16 mouse cellular contexts compared by ENCODE assay signal in genomic region chr2:44969226-44969625, GRCm38 (mm10). TPM values are rescaled to one million over a fixed set of nuclear protein-coding genes. Genes with fewer than 3 reads are reported as not detected.
DNase-seq lines count a peak whose midpoint lies in the region; ATAC-seq and TF ChIP-seq lines count a peak whose summit lies in the region.
"Had no signal": no experiment of that assay in that cellular context is flagged by ENCODE, and none has a peak within 500 bp of the region (broad histone marks: within the 10 kb centered on the region; RNA-seq: fewer than 3 reads in every experiment).

No protein-coding gene starts in this region.

- no peak overlapping the region for H3K9ac ChIP-seq in stomach, postnatal 0 days (ENCODE audit: low read length)
- H3K9ac ChIP-seq: hindbrain, embryonic 13.5 days; midbrain, embryonic 15.5 days had no signal

- H3K4me3 ChIP-seq in stomach, postnatal 0 days (ENCODE audit: low read depth, low read length): no peak overlapping the region
- no peak overlapping the region for H3K4me3 ChIP-seq in left cerebral cortex, adult 2 months
- H3K4me3 ChIP-seq: forebrain, embryonic 10.5 days; hindbrain, embryonic 13.5 days; midbrain, embryonic 15.5 days had no signal

- H3K9me3 ChIP-seq in stomach, postnatal 0 days (ENCODE audit: control insufficient read depth, low read length): no peaks in the 10 kb centered on the region
- H3K9me3 ChIP-seq: forebrain, embryonic 10.5 days; hindbrain, embryonic 13.5 days; midbrain, embryonic 15.5 days had no signal

- TF ChIP-seq EP300 in stomach, postnatal 0 days (optimal IDR thresholded peaks at IDR 0.05): no peak

- H3K4me1 ChIP-seq in stomach, postnatal 0 days (replicated peaks; ENCODE audit: control insufficient read depth, insufficient read depth): no peaks in the 10 kb centered on the region
- H3K4me1 ChIP-seq: forebrain, embryonic 10.5 days; hindbrain, embryonic 13.5 days; midbrain, embryonic 15.5 days had no signal

- no peak for TF ChIP-seq CTCF in stomach, postnatal 0 days (IDR thresholded peaks at IDR 0.05; ENCODE audit: low read depth)
- no peak for TF ChIP-seq CTCF in left cerebral cortex, adult 2 months (IDR thresholded peaks at IDR 0.05)

- H3K27me3 ChIP-seq in stomach, postnatal 0 days (ENCODE audit: control insufficient read depth, insufficient read depth, low read length): no peaks in the 10 kb centered on the region
- H3K27me3 ChIP-seq: hindbrain, embryonic 13.5 days; midbrain, embryonic 15.5 days had no signal

- H3K27ac ChIP-seq in stomach, postnatal 0 days (replicated peaks): no peak overlapping the region
- H3K27ac ChIP-seq in left cerebral cortex, adult 2 months: no peak overlapping the region
- H3K27ac ChIP-seq: forebrain, embryonic 10.5 days; hindbrain, embryonic 13.5 days; midbrain, embryonic 15.5 days had no signal

- no peak for ATAC-seq in stomach, postnatal 0 days (ENCODE audit: low FRiP score, low TSS enrichment)
- ATAC-seq: CD4-positive, CD25-positive, alpha-beta regulatory T cell, adult 4 months; lung, postnatal 0 days; midbrain, embryonic 15.5 days had no signal

- H3K4me2 ChIP-seq in stomach, postnatal 0 days (replicated peaks; ENCODE audit: low read depth): no peak overlapping the region
- H3K4me2 ChIP-seq: heart, embryonic 11.5 days; hindbrain, embryonic 13.5 days; midbrain, embryonic 15.5 days had no signal

- intact Hi-C loops in left cerebral cortex, adult 2 months (cut with DNase I): no loop called here

- WGBS in stomach, postnatal 0 days: 58% methylated on average over 2 of the region's 2 CpGs

- no peaks in the 10 kb centered on the region for H3K36me3 ChIP-seq in stomach, postnatal 0 days (ENCODE audit: control insufficient read depth, insufficient read depth, low read length)
- H3K36me3 ChIP-seq: forebrain, embryonic 10.5 days; hindbrain, embryonic 13.5 days; midbrain, embryonic 15.5 days had no signal

- peak; percentile 38 for DNase-seq in right cerebral cortex, adult 18-20 months
- DNase-seq in right cerebral cortex, postnatal 10 days (ENCODE audit: low spot score in 2 of 2): no peak
- DNase-seq in adrenal gland, postnatal 10 days: peak; percentile 83
- peak; percentile 53 for DNase-seq in liver
- no peak for DNase-seq in thymus, postnatal 25 days
- no peak for DNase-seq in natural killer cell, adult 2 months (ENCODE audit: low spot score in 2 of 2)
- no peak for DNase-seq in stomach, postnatal 0 days (ENCODE audit: low spot score)
- DNase-seq in left cerebral cortex, adult 2 months (ENCODE audit: extremely low spot score in 1 of 2, low spot score in 2 of 2): no peak
- DNase-seq: cerebellum, adult 11 months; kidney, adult 18-20 months had no signal

RNA-seq across cellular contexts. Expression of gene Gtdc1, which starts 41.8 kb away (rescaled TPM):
- 10 to 100 TPM; 12.8 to 20.2 TPM for total RNA-seq in adrenal gland, postnatal 10 days (2021)
- 6.3 and 7.1 TPM in 2 replicates for polyA plus RNA-seq in stomach, postnatal 0 days (2015; fragmentation: Nextera tagmentation; extraction: Ambion mirVana)
- 10 to 100 TPM; 81.9 to 89.9 TPM for total RNA-seq in left cerebral cortex, adult 2 months (2021)

Comparison
In these comparisons a context has a peak if more than half of its experiments do, and no peak if none do; other contexts are left out.
1. DNase-seq: peak in right cerebral cortex, adult 18-20 months (single experiment), adrenal gland, postnatal 10 days (single experiment) and liver (single experiment); none in right cerebral cortex, postnatal 10 days (0 of 2), thymus, postnatal 25 days (single experiment), natural killer cell, adult 2 months (0 of 2), stomach, postnatal 0 days (single experiment) and left cerebral cortex, adult 2 months (0 of 2).